8 mouse cellular contexts compared by ENCODE assay signal in the genomic region with DNA sequence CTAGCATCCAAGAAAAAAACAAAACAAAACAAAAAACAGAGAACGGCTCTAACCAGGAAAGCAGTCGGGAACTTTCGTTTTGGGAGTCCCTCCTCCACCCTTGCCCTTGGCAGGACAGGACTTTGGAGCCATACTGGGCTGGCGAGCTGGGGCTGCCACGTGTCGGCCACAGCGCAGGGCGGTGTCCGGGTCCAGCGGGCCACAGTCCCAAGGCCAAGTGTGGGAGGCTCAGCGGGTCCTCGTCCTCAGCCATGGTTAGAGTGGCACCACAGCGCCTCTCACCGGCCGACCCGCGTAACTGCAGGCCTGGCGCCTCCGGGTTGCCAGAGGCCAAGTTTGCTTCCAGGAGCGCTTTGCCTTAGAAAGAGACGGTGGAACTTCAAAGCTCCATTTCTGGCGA. TPM values are rescaled to one million over a fixed set of nuclear protein-coding genes. Genes with fewer than 3 reads are reported as not detected.
A peak's percentile ranks its signal among the peaks of the same experiment; 100 is the strongest.
DNase-seq lines count a peak whose midpoint lies in the region; ATAC-seq lines count a peak whose summit lies in the region.

No protein-coding gene starts in this region.

- peaks cover 6% of the 10 kb centered on the region; the same call in 1 of the 2 replicates for H3K9me3 ChIP-seq in forebrain, embryonic 10.5 days
- H3K9me3 ChIP-seq in forebrain, embryonic 12.5 days = no peaks in the 10 kb centered on the region
- 0 out of 2 replicates have a peak, but pooled peaks cover 6% of the 10 kb centered on the region for H3K9me3 ChIP-seq in limb, embryonic 12.5 days
- 0 out of 2 replicates have a peak, but pooled peaks cover 2% of the 10 kb centered on the region for H3K9me3 ChIP-seq in midbrain, embryonic 16.5 days (replicated peaks; ENCODE audit: control insufficient read depth, low read length, poor library complexity, severe bottlenecking)

- H3K4me1 ChIP-seq in forebrain, embryonic 10.5 days = peaks cover 7% of the 10 kb centered on the region; the same call in 1 of the 2 replicates
- H3K4me1 ChIP-seq in forebrain, embryonic 12.5 days = no peaks in the 10 kb centered on the region
- H3K4me1 ChIP-seq in limb, embryonic 12.5 days (replicated peaks) = peaks cover 10% of the 10 kb centered on the region
- H3K4me1 ChIP-seq in midbrain, embryonic 16.5 days (ENCODE audit: control insufficient read depth, insufficient read depth, low read length) = peaks cover 5% of the 10 kb centered on the region; the same call in 1 of the 2 replicates

- H3K36me3 ChIP-seq in forebrain, embryonic 10.5 days (replicated peaks) = no peaks in the 10 kb centered on the region
- H3K36me3 ChIP-seq in forebrain, embryonic 12.5 days (replicated peaks) = no peaks in the 10 kb centered on the region
- no peaks in the 10 kb centered on the region for H3K36me3 ChIP-seq in limb, embryonic 12.5 days
- H3K36me3 ChIP-seq in midbrain, embryonic 16.5 days (ENCODE audit: control insufficient read depth, insufficient read depth, low read length) = no peaks in the 10 kb centered on the region

- H3K27me3 ChIP-seq in forebrain, embryonic 10.5 days (ENCODE audit: poor library complexity, severe bottlenecking) = no peaks in the 10 kb centered on the region
- no peaks in the 10 kb centered on the region for H3K27me3 ChIP-seq in forebrain, embryonic 12.5 days
- H3K27me3 ChIP-seq in limb, embryonic 12.5 days = no peaks in the 10 kb centered on the region
- no peaks in the 10 kb centered on the region; the same call in 1 of the 2 replicates for H3K27me3 ChIP-seq in midbrain, embryonic 16.5 days (ENCODE audit: control insufficient read depth, insufficient read depth, low read depth, low read length)

- H3K4me2 ChIP-seq in forebrain, embryonic 12.5 days = no peak overlapping the region
- H3K4me2 ChIP-seq in limb, embryonic 12.5 days = peak overlapping the region; percentile 37
- H3K4me2 ChIP-seq in midbrain, embryonic 16.5 days (ENCODE audit: low read length) = peak overlapping the region; percentile 9; the same call in 1 of the 2 replicates

- no peak overlapping the region for H3K27ac ChIP-seq in forebrain, embryonic 10.5 days
- no peak overlapping the region for H3K27ac ChIP-seq in forebrain, embryonic 12.5 days
- no peak overlapping the region for H3K27ac ChIP-seq in limb, embryonic 12.5 days
- no peak overlapping the region for H3K27ac ChIP-seq in midbrain, embryonic 16.5 days (ENCODE audit: low read length)

- peak; percentile 39 for DNase-seq in forebrain, embryonic 10.5 days (ENCODE audit: extremely low spot score, low spot score)
- peak; percentile 68 for DNase-seq in embryo, embryonic 10 days (ENCODE audit: low spot score)
- peak; percentile 92 to 93 for DNase-seq in heart, adult 18-20 months
- DNase-seq in kidney, adult 9 months = peak; percentile 94
- peak; percentile 51 to 85 for DNase-seq in spleen, postnatal 4 days (ENCODE audit: low spot score in 2 of 2)

- peak overlapping the region; percentile 14; the same call in 1 of the 2 replicates for H3K4me3 ChIP-seq in forebrain, embryonic 10.5 days
- no peak overlapping the region for H3K4me3 ChIP-seq in forebrain, embryonic 12.5 days (replicated peaks)
- no peak overlapping the region for H3K4me3 ChIP-seq in limb, embryonic 12.5 days (replicated peaks)
- no peak overlapping the region for H3K4me3 ChIP-seq in midbrain, embryonic 16.5 days (ENCODE audit: low read depth, low read length)

- no peak overlapping the region for H3K9ac ChIP-seq in forebrain, embryonic 12.5 days
- no peak overlapping the region for H3K9ac ChIP-seq in limb, embryonic 12.5 days (replicated peaks)
- H3K9ac ChIP-seq in midbrain, embryonic 16.5 days (ENCODE audit: low read depth, low read length) = no peak overlapping the region

- WGBS in forebrain, embryonic 10.5 days = 28% methylated on average over 22 of the region's 22 CpGs
- WGBS in forebrain, embryonic 12.5 days = 25% methylated on average over 22 of the region's 22 CpGs
- 31% methylated on average over 22 of the region's 22 CpGs for WGBS in limb, embryonic 12.5 days
- 30% methylated on average over 22 of the region's 22 CpGs for WGBS in midbrain, embryonic 16.5 days

- no peak for ATAC-seq in forebrain, embryonic 12.5 days (ENCODE audit: low FRiP score)
- no peak for ATAC-seq in limb, embryonic 12.5 days (ENCODE audit: insufficient number of reproducible peaks, insufficient read depth, low FRiP score, low TSS enrichment, low read depth)
- no peak for ATAC-seq in midbrain, embryonic 16.5 days

RNA-seq across cellular contexts. Expression of a gene that starts 21.0 kb away (rescaled TPM):
- polyA plus RNA-seq in forebrain, embryonic 10.5 days (2016; fragmentation: Nextera tagmentation; extraction: Ambion mirVana) = 0.07 and 0.09 TPM in 2 replicates
- polyA plus RNA-seq in forebrain, embryonic 12.5 days (2016; fragmentation: Nextera tagmentation; extraction: Ambion mirVana) = 0.19 and 0.28 TPM in 2 replicates
- total RNA-seq in heart, adult 18-20 months (2021) = not detected
- 0.13 and 0.23 TPM in 2 replicates for polyA plus RNA-seq in limb, embryonic 12.5 days (2016; fragmentation: Nextera tagmentation; extraction: Ambion mirVana)
- polyA plus RNA-seq in midbrain, embryonic 16.5 days (2015; fragmentation: Nextera tagmentation; extraction: Ambion mirVana) = 0.57 TPM in 2 replicates

RNA-seq across cellular contexts. Expression of a gene that starts 50.3 kb away (rescaled TPM):
- 22.1 and 24.5 TPM in 2 replicates for polyA plus RNA-seq in forebrain, embryonic 10.5 days (2016; fragmentation: Nextera tagmentation; extraction: Ambion mirVana)
- 18.0 and 20.4 TPM in 2 replicates for polyA plus RNA-seq in forebrain, embryonic 12.5 days (2016; fragmentation: Nextera tagmentation; extraction: Ambion mirVana)
- total RNA-seq in heart, adult 18-20 months (2021) = 10 to 100 TPM; 19.5 to 22.6 TPM
- polyA plus RNA-seq in limb, embryonic 12.5 days (2016; fragmentation: Nextera tagmentation; extraction: Ambion mirVana) = 22.4 and 23.7 TPM in 2 replicates
- 16.4 and 17.7 TPM in 2 replicates for polyA plus RNA-seq in midbrain, embryonic 16.5 days (2015; fragmentation: Nextera tagmentation; extraction: Ambion mirVana)

Comparison
In these comparisons a context has a peak if more than half of its experiments do, and no peak if none do; other contexts are left out.
1. DNase-seq: peak in every context shown above with its lines; median percentile 94 in kidney, adult 9 months; 92 in heart, adult 18-20 months; 68 in embryo, embryonic 10 days; 68 in spleen, postnatal 4 days; 39 in forebrain, embryonic 10.5 days.